Mouse (Mus musculus) forebrain, postnatal 0 days (tissue): ENCODE data around the gene Jpt1. TPM values are rescaled to one million over a fixed set of nuclear protein-coding genes. Genes with fewer than 3 reads are reported as not detected.
"Not testable (repeated sequence)": the region's sequence is repeated elsewhere in the genome, so short reads cannot be mapped to it uniquely, and the experiment has no call there.

Experiments
- ATAC-seq: fragments of 200-750 bp; cut with Nextera tagmentation; 2 replicates; pipeline ENCODE4 v1.8.0; 2017; ENCODE audit warnings: mild to moderate bottlenecking, moderate library complexity
- DNase-seq: peaks from one replicate; pipeline ENCODE4 v3.0.0-alpha.2; 2015
- H3K27ac ChIP-seq: fragments of 300-500 bp; sonication (generic); 2 replicates; pipeline ENCODE4 v1.5.1; 2014; ENCODE audit warnings: low read depth, mild to moderate bottlenecking, antibody characterized with exemption, low read length, moderate library complexity, mixed read lengths
- H3K27me3 ChIP-seq: fragments of 300-500 bp; sonication (generic); 2 replicates; pipeline ENCODE4 v1.6.1; 2014; ENCODE audit warnings: mild to moderate bottlenecking, low read length, mixed read lengths; ENCODE audit not compliant: insufficient read depth
- H3K36me3 ChIP-seq: fragments of 300-500 bp; sonication (generic); 2 replicates; pipeline ENCODE4 v1.6.1; 2014; ENCODE audit warnings: mild to moderate bottlenecking, moderate library complexity; ENCODE audit not compliant: insufficient read depth
- H3K4me1 ChIP-seq: fragments of 300-500 bp; sonication (generic); 2 replicates; pipeline ENCODE4 v1.6.1; 2014; ENCODE audit warnings: antibody characterized with exemption; ENCODE audit not compliant: insufficient read depth
- H3K4me2 ChIP-seq: fragments of 300-500 bp; sonication (generic); 2 replicates; pipeline ENCODE4 v1.6.1; 2014; ENCODE audit warnings: low read depth, mild to moderate bottlenecking, moderate library complexity
- H3K4me3 ChIP-seq: fragments of 300-500 bp; sonication (generic); 2 replicates; pipeline ENCODE4 v1.5.1; 2014; ENCODE audit warnings: low read depth, low read length, mixed read lengths
- H3K9ac ChIP-seq: fragments of 300-500 bp; sonication (generic); 2 replicates; pipeline ENCODE4 v1.6.1; 2014; ENCODE audit warnings: mild to moderate bottlenecking
- H3K9me3 ChIP-seq: fragments of 300-500 bp; sonication (generic); 2 replicates; pipeline ENCODE4 v1.6.1; 2016; ENCODE audit warnings: low read length
- CTCF ChIP-seq: sonication (generic); IDR thresholded peaks from 2 replicates; pipeline ENCODE4 v1.5.1; 2016; ENCODE audit warnings: antibody characterized with exemption, control low read depth, low read depth
- WGBS: fragments of 180-500 bp; shearing (Covaris S2); extraction: QIAGEN DNeasy Blood & Tissue Kit; methylation state at CpG from one replicate; pipeline ENCODE4 v1.1.7; 2014; 5-methylcytosine and 5-hydroxymethylcytosine counted together
- polyA plus RNA-seq: library from polyadenylated mRNA; unstranded; fragments of >200 nt; fragmentation: Nextera tagmentation; extraction: Ambion mirVana; gene quantifications from 2 replicates; pipeline ENCODE4 v1.2.1, GENCODE M21; 2015
- total RNA-seq: library from RNA; depleted of rRNA; stranded (reverse); fragments of >200 nt; gene quantifications from 2 replicates; pipeline ENCODE4 v1.2.3, GENCODE M21; 2014

The Jpt1 gene
- total and polyA plus RNA-seq, 2 experiments from 2014 or later: 1,009 to 1,672 TPM

DNA sequence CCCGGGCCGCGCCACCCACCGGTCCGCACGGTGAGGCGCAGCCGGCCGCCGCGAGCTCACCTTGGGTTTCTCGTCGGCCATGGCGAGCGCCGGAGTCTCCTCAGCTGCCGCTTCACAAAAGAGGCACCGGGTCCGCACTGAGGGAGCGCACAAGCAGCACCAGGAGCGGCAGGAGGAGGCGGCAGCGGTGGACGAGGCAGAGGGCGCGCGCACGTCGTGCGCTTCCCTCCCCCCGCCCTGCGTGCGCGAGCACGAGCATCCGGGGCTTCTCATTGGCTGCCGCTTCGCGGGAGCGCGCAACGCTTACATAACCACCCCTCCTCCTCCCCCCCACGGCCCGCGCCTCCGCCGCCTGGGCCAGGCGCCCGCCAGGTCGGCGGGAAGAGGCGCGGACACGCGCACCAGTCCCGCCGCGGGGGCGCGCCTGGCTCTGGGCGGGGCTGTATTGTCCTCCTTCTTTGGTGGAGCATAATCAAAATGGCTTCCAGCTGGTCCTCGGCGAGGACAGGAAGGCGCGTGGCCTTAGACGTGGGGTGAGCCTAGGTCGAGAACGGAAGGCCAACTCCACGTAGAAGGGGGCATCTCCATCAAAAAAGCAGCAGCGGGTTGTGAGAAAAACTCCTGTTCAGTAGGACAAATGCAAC is 22.0 kb upstream of the Jpt1 start, which contains the start of gene Sumo2:
Gene Sumo2 (minus strand): TSS at position 239 of the 644 bp plus-strand sequence.
- Histone ChIP-seq H3K9me3 (no peaks in the 10 kb centered on the region), H3K27ac (peak within 1 kb of the TSS; percentile 100), H3K9ac (peak within 1 kb of the TSS; percentile 96), H3K4me3 (peak within 1 kb of the TSS; percentile 93), H3K36me3 (peaks cover 16% of the 10 kb centered on the region; the same call in 1 of the 2 replicates), H3K4me1 (peaks cover 7% of the 10 kb centered on the region), H3K4me2 (peak within 1 kb of the TSS; percentile 68), H3K27me3 (no peaks in the 10 kb centered on the region)
- WGBS: 4% methylated on average over 51 of the region's 70 CpGs
- peak; percentile 21; the same call in 1 of the 2 replicates for TF ChIP-seq CTCF
- ATAC-seq: peak; percentile 89
- DNase-seq: peak; percentile 99

DNA sequence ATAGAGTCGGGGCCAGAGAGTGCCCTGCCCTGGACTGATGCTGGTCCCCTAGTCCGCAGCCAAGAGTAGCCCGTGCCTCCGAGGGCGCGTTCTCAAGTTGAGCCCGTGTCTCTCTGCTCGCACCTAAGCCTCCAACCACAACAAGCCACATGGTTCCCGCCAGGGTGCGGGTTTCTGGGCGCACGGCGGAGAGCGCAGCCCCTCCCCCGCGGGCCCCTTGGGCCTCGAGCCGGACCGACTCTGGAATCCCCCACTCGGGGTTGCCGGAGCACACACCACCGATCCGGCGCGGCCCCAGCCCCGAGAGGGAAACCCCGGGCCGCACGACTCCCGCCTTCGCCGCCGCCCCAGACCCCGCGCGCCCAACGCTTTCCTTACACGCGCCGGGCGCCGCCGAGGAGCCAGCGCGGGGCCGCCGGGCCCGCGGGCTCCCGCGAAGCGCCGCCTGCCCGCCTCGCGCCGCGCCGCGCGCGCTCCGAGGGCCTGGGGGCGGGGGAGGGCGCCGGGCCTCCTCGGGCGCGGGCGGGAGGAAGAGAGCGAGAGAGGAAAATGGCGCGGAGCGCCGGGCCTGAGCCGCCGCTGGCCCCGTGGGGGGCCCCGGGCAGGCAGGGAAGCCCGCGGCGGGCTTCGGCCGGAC is 21.3 kb upstream of the Jpt1 start:
- 0% methylated on average over 58 of the region's 84 CpGs for WGBS
- peaks cover 16% of the 10 kb centered on the region; the same call in 1 of the 2 replicates for H3K36me3 ChIP-seq
- peak overlapping the region; percentile 100 for H3K27ac ChIP-seq

DNA sequence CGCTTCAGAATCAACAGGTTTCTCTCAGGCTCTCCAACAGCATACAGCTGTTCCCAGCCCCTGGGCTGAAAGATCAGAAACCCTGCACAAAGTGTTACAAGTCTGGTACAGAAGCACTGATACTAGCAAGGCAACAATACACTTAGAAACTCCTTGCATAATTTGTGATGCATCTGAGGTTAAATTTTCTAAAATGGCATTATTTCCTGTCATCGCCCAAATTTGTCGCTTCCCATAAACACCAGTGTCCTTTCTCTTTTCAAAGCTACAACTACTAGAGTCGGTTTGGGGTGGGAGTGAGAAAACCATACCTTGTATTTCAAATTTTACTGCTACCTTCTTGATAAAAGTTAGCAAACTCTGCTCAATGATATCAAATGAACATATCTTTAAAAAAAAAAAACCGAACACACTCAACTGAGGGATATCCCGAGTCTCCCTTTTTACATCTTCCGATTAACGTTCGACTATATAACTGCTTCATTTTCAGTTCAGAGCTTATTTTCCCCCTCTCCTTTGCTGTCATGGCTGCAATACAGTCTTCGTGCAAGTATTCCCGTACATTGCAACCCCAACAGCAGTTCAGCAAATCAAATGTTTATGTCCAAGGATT is 20.7 kb upstream of the Jpt1 start:
- 6% methylated on average over 11 of the region's 11 CpGs for WGBS
- ATAC-seq: no peak

More for the DNA sequence above, 21.3 kb upstream of the Jpt1 start:
- Histone ChIP-seq H3K4me2 (peak overlapping the region; percentile 68), H3K27me3 (no peaks in the 10 kb centered on the region), H3K4me1 (peaks cover 7% of the 10 kb centered on the region), H3K9ac (peak overlapping the region; percentile 96), H3K9me3 (no peaks in the 10 kb centered on the region), H3K4me3 (peak overlapping the region; percentile 93)
- ATAC-seq (peak; percentile 85), DNase-seq (peak; percentile 85)
- TF ChIP-seq CTCF: 0 out of 2 replicates have a peak, but pooled peaks have one; percentile 4

DNA sequence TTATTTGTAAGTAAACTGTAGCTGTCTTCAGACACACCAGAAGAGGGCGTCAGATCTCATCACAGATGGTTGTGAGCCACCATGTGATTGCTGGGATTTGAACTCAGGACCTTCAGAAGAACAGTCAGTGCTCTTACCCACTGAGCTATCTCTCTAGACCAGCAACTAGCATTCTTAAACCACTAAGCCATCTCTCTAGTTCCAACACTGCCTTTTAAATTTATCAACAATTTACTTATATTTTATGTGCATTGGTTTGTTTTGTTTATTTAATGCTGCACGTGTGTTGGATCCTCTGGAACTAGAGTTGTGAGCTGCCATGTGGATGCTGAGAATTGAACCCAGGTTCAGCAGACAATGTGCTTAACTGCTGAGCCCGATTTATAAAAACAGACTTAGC is 12.3 kb upstream of the Jpt1 start:
- DNase-seq, H3K4me1 ChIP-seq, H3K9ac ChIP-seq, H3K27me3 ChIP-seq, H3K27ac ChIP-seq, H3K4me3 ChIP-seq, H3K9me3 ChIP-seq, ATAC-seq, H3K4me2 ChIP-seq: not testable (repeated sequence)
- H3K36me3 ChIP-seq: peaks cover 59% of the 10 kb centered on the region
- 90% methylated on average over 3 of the region's 3 CpGs for WGBS

More for the DNA sequence above, 20.7 kb upstream of the Jpt1 start:
- Histone ChIP-seq H3K9me3 (no peaks in the 10 kb centered on the region), H3K36me3 (peaks cover 21% of the 10 kb centered on the region), H3K27me3 (no peaks in the 10 kb centered on the region), H3K4me2 (peak overlapping the region; percentile 68), H3K9ac (peak overlapping the region; percentile 96), H3K27ac (peak overlapping the region; percentile 100), H3K4me3 (peak overlapping the region; percentile 93), H3K4me1 (peaks cover 7% of the 10 kb centered on the region)
- no peak for DNase-seq
- TF ChIP-seq CTCF: no peak

DNA sequence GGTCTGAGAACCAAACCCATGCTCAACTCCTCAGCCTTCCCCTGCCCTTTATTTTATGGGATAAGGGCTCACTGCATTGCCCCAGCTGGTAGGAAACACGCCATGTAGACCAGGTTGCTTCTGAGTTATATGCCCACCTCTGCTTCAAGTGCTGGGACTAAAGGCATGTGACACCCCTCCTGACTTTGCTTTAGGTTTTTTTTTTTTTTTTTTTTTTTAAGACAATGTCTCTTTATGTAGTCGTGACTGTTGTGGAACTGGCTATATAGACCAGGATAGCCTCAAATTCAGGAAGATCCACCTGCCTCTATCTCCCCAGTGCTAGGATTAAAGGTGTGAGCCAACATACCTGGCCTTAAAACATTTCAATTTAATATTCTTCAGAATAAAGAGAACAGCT is 8.5 kb upstream of the Jpt1 start:
- Histone ChIP-seq H3K4me1 (no peaks in the 10 kb centered on the region), H3K4me3 (no peak overlapping the region), H3K9me3 (no peaks in the 10 kb centered on the region), H3K4me2 (no peak overlapping the region), H3K36me3 (peaks cover 46% of the 10 kb centered on the region), H3K9ac (no peak overlapping the region), H3K27ac (no peak overlapping the region), H3K27me3 (no peaks in the 10 kb centered on the region)
- 86% methylated on average over 2 of the region's 2 CpGs for WGBS
- TF ChIP-seq CTCF: no peak
- DNase-seq: no peak
- ATAC-seq: no peak

DNA sequence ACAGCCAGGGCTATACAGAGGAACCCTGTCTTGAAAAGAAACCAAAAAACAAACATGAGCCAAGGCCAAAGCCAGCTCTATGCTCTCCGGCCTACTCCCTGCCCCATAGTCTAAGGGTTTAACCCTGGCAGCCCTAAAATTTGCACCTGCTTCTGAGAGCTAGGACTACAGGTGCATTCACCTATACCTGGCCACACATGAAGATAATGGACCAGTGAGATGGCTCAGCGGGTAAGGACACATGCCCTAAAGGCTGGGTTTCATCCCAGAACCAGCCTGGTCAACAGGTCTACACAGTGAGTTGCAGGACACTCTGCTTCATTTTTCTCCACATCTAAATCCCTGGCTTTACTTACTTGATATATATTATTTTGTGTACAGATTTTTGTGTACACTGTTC is 8.1 kb upstream of the Jpt1 start:
- H3K9ac ChIP-seq: no peak overlapping the region
- H3K27me3 ChIP-seq: no peaks in the 10 kb centered on the region
- DNase-seq (no peak), ATAC-seq (no peak)
- no peak overlapping the region for H3K4me3 ChIP-seq
- H3K4me2 ChIP-seq: no peak overlapping the region
- no peak overlapping the region for H3K27ac ChIP-seq
- H3K4me1 ChIP-seq: no peaks in the 10 kb centered on the region
- TF ChIP-seq CTCF: no peak
- H3K36me3 ChIP-seq: peaks cover 41% of the 10 kb centered on the region
- no peaks in the 10 kb centered on the region for H3K9me3 ChIP-seq
- 83% methylated on average over 2 of the region's 2 CpGs for WGBS

DNA sequence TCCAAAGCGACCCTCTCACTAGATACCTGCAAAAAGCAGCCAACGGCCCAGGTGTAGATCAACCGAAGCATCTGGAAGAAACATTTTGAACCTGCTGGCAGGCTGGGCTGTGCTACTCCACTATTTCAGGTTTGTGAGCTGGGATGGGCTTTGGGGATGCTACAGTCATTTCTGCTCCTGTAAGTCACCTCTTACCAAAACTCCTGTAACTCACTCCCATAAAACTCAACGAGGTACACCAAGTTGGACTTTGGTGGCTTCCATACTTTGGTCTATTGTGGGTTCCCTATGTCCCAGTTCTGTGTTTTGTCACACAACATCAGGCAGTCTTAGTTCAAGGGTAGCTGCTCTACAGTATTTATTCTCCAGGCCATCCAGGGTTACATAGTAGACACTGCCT is 6.9 kb upstream of the Jpt1 start:
- H3K36me3 ChIP-seq: peaks cover 30% of the 10 kb centered on the region
- H3K4me1 ChIP-seq: no peaks in the 10 kb centered on the region
- H3K27me3 ChIP-seq: no peaks in the 10 kb centered on the region
- DNase-seq: no peak
- H3K9me3 ChIP-seq: no peaks in the 10 kb centered on the region
- no peak for TF ChIP-seq CTCF
- ATAC-seq: no peak
- no peak overlapping the region for H3K4me2 ChIP-seq
- WGBS: 87% methylated on average over 4 of the region's 4 CpGs
- H3K9ac ChIP-seq: no peak overlapping the region
- H3K27ac ChIP-seq: no peak overlapping the region
- no peak overlapping the region for H3K4me3 ChIP-seq
